Mouse (Mus musculus): ENCODE data around the gene Adsl. TPM values are rescaled to one million over a fixed set of nuclear protein-coding genes. Genes with fewer than 3 reads are reported as not detected.
"Not testable (repeated sequence)": the region's sequence is repeated elsewhere in the genome, so short reads cannot be mapped to it uniquely, and the experiment has no call there.

The Adsl gene
- 10 to 100 TPM; 86.7 to 91.9 TPM for total RNA-seq (2021)

DNA sequence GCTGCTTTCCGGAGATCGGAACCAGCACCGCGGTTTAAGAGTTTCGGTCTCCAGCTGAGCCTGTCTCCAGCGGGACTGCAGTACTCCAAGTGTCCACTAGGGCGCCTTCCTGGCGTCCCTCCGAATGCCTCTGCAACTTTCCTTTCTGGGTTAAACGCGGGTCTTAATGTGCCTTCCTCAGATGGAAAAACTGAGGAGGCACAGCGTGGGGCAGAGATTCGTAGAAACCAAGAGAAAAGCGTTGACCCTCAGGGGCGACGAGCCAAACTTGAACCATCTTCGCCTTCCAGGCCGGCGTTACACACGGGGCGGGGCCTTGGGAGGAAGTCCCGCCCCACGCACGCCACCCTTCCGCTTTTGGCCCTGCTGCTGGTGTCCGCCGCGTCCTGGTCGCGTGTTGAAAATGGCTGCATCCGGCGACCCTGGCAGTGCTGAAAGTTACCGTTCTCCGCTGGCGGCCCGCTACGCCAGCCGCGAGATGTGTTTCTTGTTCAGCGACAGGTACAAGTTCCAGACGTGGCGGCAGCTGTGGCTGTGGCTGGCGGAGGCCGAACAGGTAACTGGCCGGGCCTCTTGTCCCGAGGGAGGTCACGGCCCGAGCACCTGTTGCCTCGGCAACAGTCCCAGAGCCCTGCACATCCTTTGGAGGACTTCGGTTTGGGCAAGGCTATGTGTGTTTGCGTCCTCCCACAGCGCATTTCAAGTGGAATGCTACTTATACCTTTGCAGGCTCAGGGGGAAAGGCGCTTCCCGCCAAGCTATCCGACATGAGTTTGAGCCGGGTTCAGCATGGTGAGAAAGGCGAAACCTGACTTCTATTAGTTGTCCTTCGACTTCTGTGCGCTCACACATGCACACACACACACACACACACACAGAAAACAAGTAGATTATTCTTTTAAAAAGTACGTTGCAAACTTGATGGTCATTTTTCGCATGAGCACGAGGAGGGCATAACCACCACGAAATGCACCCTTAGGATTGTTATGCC is at the start of gene Adsl:
TSS of gene Adsl (plus strand) at position 346 of the 991 bp plus-strand sequence.
- DNase-seq = peak; percentile 91

DNA sequence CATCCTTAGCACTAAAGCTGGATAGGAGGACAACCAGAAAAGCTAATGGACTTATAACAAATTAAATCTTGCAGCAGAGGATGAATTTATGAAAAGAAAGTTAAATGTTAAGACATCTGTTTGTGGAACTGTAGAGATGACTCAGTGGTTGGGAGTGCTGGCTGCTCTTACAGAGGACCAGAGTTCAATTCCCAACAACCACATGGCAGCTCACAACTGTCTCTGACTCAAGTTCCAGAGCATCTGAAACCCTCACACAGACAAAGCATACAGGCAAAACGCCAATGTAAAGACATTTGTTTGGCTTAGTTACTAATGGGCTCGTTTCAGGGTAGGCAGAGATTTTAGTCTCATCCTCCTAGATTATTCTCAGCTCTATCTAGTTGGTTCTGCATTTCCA is 48.5 kb upstream of the Adsl start:
- no peak for DNase-seq

DNA sequence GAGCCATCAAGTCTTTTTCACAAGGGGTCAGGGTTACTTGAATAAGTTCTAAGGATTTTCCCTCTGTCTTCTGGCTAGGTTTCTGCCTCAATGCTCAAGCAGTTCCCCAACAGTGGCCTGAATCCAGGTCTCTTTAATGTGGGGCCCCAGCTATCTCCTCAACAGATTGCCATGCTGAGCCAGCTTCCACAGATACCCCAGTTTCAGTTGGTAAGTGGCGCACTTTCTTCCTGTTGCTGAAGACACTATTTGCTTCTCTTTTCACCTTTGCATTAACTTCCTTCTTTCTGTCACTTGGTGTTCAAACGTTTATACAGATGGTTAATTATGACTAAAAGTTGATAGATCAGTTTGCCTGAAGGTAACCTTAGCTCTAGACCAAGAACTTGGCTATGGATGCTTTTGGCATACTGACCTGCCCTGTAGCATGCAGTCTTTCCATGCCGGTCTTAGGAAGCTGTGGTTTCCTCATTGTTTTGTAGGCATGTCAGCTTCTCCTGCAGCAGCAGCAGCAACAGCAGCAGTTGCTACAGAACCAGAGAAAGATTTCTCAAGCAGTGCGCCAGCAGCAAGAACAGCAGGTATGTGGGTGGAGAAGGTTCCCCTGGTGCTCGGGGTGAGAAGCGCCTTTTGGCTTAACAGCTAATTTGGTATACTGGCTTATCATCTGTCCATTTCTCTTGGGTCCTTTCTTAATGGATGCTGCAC is 46.3 kb upstream of the Adsl start:
- no peak for DNase-seq

DNA sequence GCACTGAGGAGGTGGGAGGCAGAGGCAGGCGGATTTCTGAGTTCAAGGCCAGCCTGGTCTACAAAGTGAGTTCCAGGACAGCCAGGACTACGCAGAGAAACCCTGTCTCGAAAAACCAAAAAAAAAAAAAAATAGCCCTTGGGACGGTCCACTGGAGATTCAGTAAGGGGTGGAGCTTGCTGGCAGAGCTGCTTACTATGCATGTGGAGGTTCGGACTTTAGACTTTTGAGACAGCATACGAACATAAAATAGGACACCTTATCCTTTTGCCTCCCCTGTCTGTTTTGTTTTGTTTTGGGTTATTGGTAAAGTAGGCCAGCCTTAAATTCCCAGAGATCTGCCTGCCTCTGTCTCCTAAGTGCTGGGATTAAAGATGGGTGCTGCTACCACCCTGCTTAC is 43.5 kb upstream of the Adsl start:
- DNase-seq = not testable (repeated sequence)

DNA sequence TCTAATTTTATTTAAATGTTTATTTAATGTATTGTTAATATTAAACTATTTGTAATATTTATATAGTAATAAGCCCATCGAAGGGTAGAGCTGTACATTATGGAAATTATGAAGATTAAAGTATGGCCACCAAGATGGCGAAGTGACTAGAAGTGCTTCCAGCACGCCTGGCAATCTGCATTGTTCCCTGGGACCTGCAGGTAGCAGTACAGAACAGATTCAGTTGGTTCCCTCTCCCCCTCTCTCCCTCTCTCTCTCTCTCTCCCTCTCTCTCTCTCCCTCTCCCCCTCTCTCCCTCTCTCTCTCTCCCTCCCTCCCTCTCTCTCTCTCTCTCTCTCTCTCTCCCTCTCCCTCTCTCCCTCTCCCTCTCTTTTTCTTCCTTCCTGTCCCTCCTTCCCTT is 38.1 kb upstream of the Adsl start:
- DNase-seq = no peak

DNA sequence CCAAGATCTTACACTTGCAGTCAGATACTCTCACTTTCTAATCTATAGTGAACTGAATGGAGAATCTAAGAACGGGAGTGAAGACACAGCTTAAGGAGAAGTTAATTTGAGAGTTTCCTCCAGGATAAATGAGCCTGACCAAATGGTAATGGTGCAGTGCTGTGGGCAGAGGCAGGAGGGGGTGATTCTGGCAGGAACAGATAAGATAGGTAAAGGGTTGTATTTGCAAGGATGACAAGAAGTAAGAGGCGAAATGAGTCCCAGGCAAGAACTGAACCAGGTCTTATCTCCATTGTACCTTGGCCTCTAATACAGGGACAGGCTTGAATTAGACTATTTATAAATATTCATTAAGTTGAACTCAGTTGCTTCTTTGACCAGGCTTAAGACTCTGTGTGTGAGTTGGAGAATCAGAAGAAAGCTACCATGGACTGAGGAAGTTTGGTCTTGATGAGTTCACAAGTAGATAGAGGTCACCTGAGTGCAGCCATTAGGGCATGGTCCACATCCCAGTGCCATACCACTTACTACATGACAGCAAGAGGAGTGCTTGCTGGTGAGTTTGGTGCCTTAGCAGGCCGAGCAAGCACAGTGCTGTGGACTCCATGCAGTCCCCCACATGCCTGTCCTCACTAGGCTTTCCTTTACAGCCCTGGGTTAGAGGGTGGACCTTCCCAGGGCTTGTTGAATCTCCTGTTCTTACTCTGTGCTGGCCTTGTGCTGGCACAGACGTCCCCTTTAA is 37.3 kb upstream of the Adsl start:
- no peak for DNase-seq

DNA sequence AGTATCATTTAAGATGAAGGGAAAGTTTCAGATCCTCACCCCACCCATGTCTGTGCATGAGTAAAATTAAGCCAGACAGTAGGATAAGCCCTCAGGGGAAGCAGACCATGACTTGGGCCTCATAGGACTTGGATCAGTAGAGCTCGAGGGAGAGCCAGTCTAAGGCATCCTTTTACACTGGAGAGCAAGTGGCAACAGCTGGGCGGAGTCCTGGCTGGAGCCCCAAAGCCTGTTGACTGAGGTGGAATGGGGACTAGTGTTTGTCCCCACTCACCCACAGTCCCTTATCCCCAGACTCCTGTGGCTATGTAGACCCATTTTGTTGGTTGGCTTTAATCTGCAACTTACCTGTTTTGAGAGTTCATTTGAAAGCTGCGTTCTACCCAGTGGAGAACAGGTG is 36.1 kb upstream of the Adsl start:
- DNase-seq = no peak

DNA sequence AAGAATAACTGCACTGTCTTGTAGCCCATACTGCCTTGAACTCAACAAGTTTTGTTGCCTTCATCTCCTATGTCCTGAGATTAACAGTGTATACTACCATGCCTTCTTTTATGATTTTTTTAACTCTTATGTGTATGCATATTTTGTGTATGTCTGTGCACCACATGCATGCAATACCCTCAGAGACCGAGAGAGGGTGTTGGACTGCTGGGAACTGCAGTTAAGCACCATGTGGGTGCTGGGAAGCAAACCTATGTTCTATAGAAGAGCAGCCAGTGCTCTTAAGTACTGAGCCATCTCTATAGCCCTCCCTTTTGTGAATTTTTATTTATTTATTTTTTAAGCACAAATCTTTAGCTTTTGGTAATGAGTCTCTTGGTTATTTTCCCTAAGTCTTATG is 34.5 kb upstream of the Adsl start:
- DNase-seq = no peak

DNA sequence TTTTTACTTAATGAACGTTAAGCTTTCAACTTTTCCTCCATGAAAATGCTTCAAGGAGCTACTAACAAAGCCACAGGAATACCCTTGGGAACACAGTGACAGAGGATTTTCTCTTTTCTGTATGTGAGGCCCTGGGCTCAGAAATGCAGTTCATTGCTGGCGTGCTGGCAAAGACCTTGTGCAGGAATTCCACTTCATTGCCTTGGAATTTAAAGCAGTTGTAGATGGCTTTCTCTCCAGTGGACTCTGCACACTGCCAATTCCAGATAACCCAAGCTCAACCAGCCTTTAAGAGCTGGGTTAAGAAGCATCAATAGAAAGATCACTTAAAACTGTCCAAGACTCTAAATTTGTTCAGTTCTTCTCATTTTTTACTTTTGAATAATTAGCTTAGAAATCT is 32.4 kb upstream of the Adsl start:
- peak; percentile 41 for DNase-seq

DNA sequence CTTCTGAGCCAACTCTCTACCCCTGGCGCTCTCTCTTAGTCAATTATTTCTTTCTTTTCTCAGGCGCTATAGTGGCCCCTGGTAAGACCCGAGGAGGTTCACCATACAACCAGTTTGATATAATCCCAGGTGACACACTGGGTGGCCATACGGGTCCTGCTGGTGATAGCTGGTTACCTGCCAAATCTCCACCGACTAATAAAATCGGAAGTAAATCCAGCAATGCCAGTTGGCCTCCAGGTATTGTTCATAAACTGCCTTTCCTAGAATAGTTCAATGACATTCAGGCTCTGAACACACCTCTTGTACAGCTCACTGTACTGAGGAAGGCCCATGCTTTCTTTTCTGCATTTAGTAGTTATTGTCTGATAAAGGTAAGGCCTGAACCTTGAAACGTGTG is 31.7 kb upstream of the Adsl start:
- no peak for DNase-seq

DNA sequence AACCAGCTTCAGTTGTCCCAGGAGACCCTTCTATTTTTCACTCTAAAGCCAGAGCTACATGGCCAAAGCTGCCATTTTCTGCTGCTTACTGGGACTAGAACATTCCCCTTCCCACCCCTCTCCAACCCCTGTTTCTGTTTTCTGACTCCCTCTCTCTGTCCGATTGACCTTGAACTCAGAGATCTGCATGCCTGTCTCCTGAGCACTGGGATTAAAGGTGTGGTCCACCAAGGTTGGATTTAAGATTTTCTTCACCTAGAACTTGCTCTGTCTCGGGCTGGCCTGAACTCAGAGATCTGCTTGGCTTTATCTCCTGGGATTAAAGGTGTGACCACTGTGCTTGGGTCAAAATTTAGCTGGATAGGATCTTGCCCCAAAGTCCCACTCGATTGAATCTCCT is 27.9 kb upstream of the Adsl start:
- DNase-seq = no peak

DNA sequence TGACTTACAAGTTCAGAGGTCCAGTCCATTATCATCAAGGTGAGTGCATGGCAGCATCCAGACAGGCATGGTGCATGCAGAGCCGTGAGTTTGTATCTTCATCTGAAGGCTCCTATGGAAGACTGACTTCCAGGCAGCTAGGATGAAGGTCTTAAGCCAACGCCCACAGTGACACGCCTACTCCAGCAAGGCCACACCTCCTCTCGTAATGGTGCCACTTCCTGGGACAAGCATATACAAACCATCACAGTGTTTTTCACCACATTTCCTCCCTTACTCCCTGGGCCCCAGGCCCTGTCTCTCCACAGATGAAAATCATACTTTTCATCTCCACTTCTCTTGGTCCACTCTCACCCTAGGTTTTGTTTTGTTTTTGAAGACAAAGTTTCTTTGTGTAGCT is 26.5 kb upstream of the Adsl start:
- DNase-seq = no peak

DNA sequence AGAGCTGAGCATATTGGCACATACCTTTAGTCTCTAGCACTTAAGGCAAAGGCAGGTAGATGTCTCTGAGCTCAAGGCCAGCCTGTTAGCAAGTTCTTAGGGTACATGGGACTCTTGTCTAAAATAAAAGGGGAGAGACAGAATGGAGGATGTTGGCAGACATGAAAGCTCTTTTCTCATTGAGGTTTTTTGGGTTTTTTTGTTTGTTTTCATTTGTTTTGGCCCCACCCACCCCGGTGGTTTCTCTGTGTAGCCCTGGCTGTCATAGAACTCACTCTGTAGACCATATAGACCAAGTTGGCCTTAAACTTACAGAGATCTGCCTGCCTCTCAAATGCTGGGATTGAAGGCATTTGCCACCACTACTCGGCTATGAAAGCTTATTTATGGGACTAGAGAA is 24.1 kb upstream of the Adsl start:
- DNase-seq = no peak

DNA sequence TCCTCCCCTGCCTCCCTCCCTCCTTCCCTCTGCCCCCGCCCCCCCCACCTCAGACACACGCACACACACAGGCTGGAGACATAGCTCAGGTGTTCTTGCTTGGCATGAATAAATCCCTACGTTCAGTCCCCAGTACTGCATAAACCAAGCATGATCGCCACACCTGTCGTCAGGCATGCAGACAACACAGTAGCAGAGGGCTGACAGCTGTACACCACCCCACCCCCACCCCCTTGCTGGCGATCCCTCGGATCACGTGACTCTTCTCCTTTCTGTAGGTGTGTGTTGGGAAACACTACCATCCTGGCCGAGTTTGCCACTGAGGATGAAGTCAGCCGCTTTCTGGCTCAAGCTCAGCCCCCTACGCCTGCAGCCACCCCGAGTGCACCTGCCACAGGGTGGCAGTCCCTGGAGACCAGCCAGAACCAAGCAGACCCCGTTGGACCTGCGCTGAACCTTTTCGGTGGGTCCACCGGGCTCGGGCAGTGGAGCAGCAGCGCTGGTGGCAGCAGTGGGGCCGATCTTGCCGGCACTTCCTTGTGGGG is 19.4 kb upstream of the Adsl start:
- no peak for DNase-seq

DNA sequence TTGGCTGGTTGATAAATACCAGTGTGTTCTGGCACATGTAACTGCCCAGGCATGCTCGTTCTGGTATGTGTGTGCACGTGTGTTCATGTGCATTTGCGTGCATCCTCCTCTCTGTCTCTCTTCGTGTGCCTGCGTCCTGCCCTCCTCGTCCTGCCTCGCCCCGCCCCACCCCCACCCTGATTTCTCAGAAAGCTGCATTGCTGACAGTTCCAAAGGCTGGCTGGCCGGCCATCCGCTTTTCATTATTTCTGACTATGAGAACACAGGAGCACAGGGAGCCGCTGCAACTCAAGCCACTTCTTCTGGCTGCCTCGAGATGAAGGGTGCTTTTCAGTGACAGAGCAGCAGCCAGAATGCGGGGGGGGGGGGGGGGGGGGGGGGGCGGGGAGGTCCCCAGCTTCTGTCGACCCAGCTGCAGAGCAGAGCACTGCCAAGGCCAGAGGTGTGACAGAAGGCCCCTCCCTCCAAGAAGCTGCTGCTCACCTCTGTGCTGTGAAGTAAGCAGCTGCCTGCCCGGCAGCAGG is 18.2 kb upstream of the Adsl start:
- no peak for DNase-seq

DNA sequence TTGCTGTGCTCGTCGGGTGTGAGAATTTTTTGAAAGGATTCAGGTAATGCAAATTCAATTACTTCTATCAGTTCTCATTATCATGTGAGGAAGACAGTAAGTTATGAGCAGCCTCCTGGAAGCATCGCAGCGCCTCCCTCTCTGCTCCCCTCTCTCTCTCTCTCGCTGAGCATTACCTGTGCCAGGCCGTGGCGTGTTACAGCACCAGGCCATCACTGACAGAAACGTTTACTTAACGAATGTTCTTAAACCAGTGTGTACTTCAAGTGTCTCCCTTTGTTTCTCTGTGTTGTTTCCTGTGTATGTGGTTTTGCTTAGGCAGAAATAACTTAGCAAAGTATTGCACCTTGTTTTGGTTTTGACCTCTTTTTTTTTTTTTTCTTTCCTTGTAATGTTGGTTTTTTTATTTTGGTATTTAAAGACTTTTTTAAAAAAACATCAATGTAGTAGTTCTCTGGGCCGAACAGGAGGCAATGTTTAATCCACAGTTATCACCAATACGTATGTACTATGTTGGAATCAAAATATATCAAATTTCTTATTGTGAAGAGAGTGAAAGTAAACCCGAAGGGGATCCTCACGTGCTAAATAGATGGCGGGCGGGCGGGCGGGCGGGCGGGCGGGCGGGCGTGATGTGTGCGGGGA is 17.5 kb upstream of the Adsl start:
- not testable (repeated sequence) for DNase-seq

DNA sequence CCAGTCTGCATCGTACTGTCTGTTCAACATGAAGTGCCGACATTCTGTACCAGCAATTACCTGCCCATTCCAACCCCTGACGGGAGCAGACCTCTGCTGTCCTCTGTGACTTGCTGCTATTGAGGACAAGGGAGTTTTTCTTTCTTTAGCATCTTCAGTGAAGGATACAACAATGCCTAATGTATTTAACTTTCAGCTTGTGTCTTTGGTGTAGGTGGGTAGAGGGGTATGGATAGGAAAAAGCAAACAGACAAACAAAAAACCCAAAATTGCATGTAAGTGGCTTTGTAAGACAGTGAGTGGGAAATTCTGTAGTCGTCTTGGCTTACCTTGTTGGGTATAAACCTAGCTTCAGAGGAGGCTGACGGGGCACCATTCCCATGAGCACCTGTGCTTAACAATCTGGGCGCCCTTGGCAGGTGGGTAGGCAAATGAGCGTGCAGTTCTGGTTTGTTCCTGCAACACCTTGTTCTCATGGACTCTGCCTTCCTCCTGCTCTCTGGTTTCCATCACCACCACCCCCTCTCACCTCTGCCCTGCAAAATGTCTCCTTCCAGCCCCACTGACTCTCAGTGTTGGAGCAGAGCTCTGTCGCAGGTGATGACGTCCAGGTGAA is 16.8 kb upstream of the Adsl start:
- DNase-seq = no peak

DNA sequence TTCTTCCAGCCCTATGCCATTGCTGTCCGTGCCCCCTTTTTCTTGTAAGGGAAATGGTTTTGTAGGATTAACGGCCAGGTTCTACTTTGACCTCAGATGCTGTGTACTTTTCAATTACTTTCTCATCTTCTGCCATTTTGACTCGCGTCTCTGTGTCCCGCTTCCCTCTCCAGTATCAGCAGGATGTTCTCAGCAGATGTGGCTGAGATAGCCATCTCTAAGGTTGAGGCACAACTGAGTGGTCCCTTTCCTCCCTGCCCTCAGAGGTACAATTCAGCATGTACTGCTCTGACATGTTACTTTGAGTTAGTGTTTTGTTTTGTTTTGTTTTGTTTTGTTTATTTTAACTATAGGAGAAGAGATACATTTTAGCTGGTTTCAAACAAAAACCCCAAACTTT is 13.4 kb upstream of the Adsl start:
- no peak for DNase-seq

DNA sequence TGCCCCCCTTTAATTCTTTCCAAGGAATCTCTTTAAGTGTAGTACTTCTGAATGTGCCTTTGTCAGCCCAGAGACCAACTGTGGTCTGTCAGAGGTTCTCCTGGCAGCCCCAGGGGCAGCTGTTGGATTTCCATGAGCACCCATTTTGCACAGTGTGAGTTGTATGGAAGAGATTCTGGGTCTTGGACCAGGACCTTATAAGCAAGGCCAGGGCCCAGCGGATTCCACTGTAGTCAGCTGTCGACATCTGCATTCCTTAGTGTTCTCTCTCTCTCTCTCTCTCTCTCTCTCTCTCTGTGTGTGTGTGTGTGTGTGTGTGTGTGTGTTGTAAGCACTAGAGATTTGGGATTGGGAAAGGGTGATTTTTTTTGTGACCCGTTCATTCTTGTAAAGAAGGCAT is 11.6 kb upstream of the Adsl start:
- DNase-seq = peak; percentile 33

DNA sequence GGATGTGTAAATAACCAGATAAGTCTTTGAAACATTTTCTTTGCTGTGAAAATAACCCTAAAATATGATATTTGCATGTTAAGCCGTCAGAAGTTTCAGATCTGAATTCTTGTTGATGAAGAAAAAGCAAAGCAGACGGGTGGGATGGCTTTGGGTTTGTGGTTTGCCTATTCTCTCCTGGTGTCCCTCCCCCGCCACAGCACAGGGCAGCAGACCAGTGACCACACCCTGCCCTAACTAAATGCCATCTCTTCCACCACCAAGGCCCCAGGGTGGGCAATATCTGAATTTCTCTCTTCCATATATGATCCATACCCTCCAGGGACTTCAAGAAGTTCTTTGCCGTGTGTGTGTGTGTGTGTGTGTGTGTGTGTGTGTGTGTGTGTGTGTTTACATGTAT is 9.7 kb upstream of the Adsl start:
- DNase-seq = no peak

DNA sequence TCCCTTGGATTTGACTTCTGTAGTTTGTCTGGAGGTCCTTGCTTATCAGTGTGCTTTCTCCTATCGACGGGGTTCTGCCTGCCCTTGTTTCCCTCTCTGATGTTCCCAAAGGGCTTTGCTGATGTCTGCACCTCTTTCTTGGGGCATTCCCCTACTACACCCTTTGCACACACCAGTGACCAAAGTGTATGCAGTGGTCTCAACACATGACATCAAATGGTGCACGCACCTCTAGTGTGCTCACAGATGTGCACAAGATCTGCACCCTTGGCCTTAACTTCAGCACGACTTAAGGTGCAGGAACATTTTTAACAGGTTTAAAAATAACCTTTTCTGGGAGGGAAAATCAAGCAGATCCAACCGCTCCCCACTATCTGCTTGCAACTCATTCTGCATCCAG is 8.9 kb upstream of the Adsl start:
- no peak for DNase-seq

Data from heart, postnatal 4 days (tissue).